Mouse (Mus musculus) hindbrain, embryonic 16.5 days (tissue): ENCODE measurements around the gene Ncbp3. TPM values are rescaled to one million over a fixed set of nuclear protein-coding genes. Genes with fewer than 3 reads are reported as not detected.
"Not testable (repeated sequence)": the region's sequence is repeated elsewhere in the genome, so short reads cannot be mapped to it uniquely, and the experiment has no call there.

ENCODE experiments used
- ATAC-seq: fragments of 200-750 bp; cut with Nextera tagmentation; 2 replicates; pipeline ENCODE4 v1.8.0; 2017; ENCODE audit warnings: moderate TSS enrichment, moderate library complexity
- H3K27ac ChIP-seq: fragments of 300-500 bp; sonication (generic); 2 replicates; pipeline ENCODE4 v1.5.1; 2014; ENCODE audit warnings: low read depth, mild to moderate bottlenecking, control low read depth, low read length, moderate library complexity
- H3K27me3 ChIP-seq: fragments of 300-500 bp; sonication (generic); replicated peaks from 2 replicates; pipeline ENCODE4 v1.6.1; 2014; ENCODE audit warnings: low read length; ENCODE audit not compliant: control insufficient read depth, insufficient read depth
- H3K36me3 ChIP-seq: fragments of 300-500 bp; sonication (generic); 2 replicates; pipeline ENCODE4 v1.6.1; 2014; ENCODE audit warnings: mild to moderate bottlenecking, low read length, moderate library complexity, mixed read lengths; ENCODE audit not compliant: control insufficient read depth, insufficient read depth
- H3K4me1 ChIP-seq: fragments of 300-500 bp; sonication (generic); 2 replicates; pipeline ENCODE4 v1.6.1; 2014; ENCODE audit warnings: low read depth, low read length; ENCODE audit not compliant: control insufficient read depth, insufficient read depth
- H3K4me2 ChIP-seq: fragments of 300-500 bp; sonication (generic); 2 replicates; pipeline ENCODE4 v1.6.1; 2014; ENCODE audit warnings: mild to moderate bottlenecking, low read length, control low read depth, moderate library complexity
- H3K4me3 ChIP-seq: fragments of 300-500 bp; sonication (generic); 2 replicates; pipeline ENCODE4 v1.5.1; 2014; ENCODE audit warnings: mild to moderate bottlenecking, low read length, control low read depth, moderate library complexity
- H3K9ac ChIP-seq: fragments of 300-500 bp; sonication (generic); 2 replicates; pipeline ENCODE4 v1.6.1; 2014; ENCODE audit warnings: low read depth, mild to moderate bottlenecking, control low read depth, low read length, moderate library complexity
- H3K9me3 ChIP-seq: fragments of 300-500 bp; sonication (generic); 2 replicates; pipeline ENCODE4 v1.6.1; 2014; ENCODE audit warnings: mild to moderate bottlenecking, low read length, moderate library complexity; ENCODE audit not compliant: control insufficient read depth
- WGBS: fragments of 180-500 bp; shearing (Covaris S2); extraction: QIAGEN DNeasy Blood & Tissue Kit; methylation state at CpG from one replicate; pipeline ENCODE4 v1.1.7; 2014; 5-methylcytosine and 5-hydroxymethylcytosine counted together
- polyA plus RNA-seq: library from polyadenylated mRNA; unstranded; fragments of >200 nt; fragmentation: Nextera tagmentation; extraction: Ambion mirVana; gene quantifications from 2 replicates; pipeline ENCODE4 v1.2.1, GENCODE M21; 2015

Ncbp3 gene
- polyA plus RNA-seq, 1 experiment from 2014 or later: 8.3 TPM

- not testable (repeated sequence) for H3K9me3 ChIP-seq, H3K36me3 ChIP-seq, H3K27me3 ChIP-seq, H3K27ac ChIP-seq, H3K4me2 ChIP-seq, H3K4me3 ChIP-seq, H3K4me1 ChIP-seq, H3K9ac ChIP-seq, ATAC-seq
- WGBS: 55% methylated on average over 3 of the region's 3 CpGs
Measured at GRCm38 (mm10) chr11:73107358-73107757, 59.8 kb downstream of the Ncbp3 start.

- H3K36me3 ChIP-seq: no peaks in the 10 kb centered on the region
- ATAC-seq: no peak
- H3K27me3 ChIP-seq: no peaks in the 10 kb centered on the region
- 77% methylated on average over 5 of the region's 5 CpGs for WGBS
- no peaks in the 10 kb centered on the region for H3K9me3 ChIP-seq
- H3K9ac ChIP-seq: peak overlapping the region; percentile 5
- no peak overlapping the region for H3K4me2 ChIP-seq
- H3K4me3 ChIP-seq: no peak overlapping the region
- no peaks in the 10 kb centered on the region for H3K4me1 ChIP-seq
- no peak overlapping the region for H3K27ac ChIP-seq
Measured at GRCm38 (mm10) chr11:73108195-73108897, 60.8 kb downstream of the Ncbp3 start.

- no peak for ATAC-seq
- WGBS: 84% methylated on average over 14 of the region's 14 CpGs
- Histone ChIP-seq H3K36me3 (no peaks in the 10 kb centered on the region), H3K4me3 (no peak overlapping the region), H3K4me2 (no peak overlapping the region), H3K9ac (no peak overlapping the region), H3K4me1 (no peaks in the 10 kb centered on the region), H3K27ac (no peak overlapping the region), H3K27me3 (no peaks in the 10 kb centered on the region), H3K9me3 (no peaks in the 10 kb centered on the region)
Measured at GRCm38 (mm10) chr11:73108898-73109625, 61.5 kb downstream of the Ncbp3 start.

GRCm38 (mm10) chr11:73109941-73110340 is 62.4 kb downstream of the Ncbp3 start:
- Histone ChIP-seq H3K27me3 (no peaks in the 10 kb centered on the region), H3K9me3 (no peaks in the 10 kb centered on the region), H3K4me1 (no peaks in the 10 kb centered on the region), H3K27ac (no peak overlapping the region), H3K4me3 (no peak overlapping the region), H3K4me2 (no peak overlapping the region), H3K9ac (no peak overlapping the region), H3K36me3 (no peaks in the 10 kb centered on the region)
- no peak for ATAC-seq
- WGBS: 79% methylated on average over 3 of the region's 3 CpGs

- no peaks in the 10 kb centered on the region for H3K27me3 ChIP-seq
- H3K9ac ChIP-seq: no peak overlapping the region
- H3K4me2 ChIP-seq: no peak overlapping the region
- H3K9me3 ChIP-seq: no peaks in the 10 kb centered on the region
- WGBS: 65% methylated on average over 6 of the region's 6 CpGs
- no peak overlapping the region for H3K4me3 ChIP-seq
- no peaks in the 10 kb centered on the region for H3K36me3 ChIP-seq
- H3K4me1 ChIP-seq: no peaks in the 10 kb centered on the region
- H3K27ac ChIP-seq: no peak overlapping the region
- no peak for ATAC-seq
Measured at GRCm38 (mm10) chr11:73111414-73111813, 63.8 kb downstream of the Ncbp3 start.

- no peak for ATAC-seq
- H3K4me1 ChIP-seq: no peaks in the 10 kb centered on the region
- WGBS: 90% methylated on average over 6 of the region's 6 CpGs
- no peaks in the 10 kb centered on the region for H3K9me3 ChIP-seq
- H3K4me3 ChIP-seq: no peak overlapping the region
- no peak overlapping the region for H3K9ac ChIP-seq
- no peaks in the 10 kb centered on the region for H3K27me3 ChIP-seq
- H3K36me3 ChIP-seq: no peaks in the 10 kb centered on the region
- H3K27ac ChIP-seq: no peak overlapping the region
- no peak overlapping the region for H3K4me2 ChIP-seq
Measured at GRCm38 (mm10) chr11:73126495-73126894, 78.9 kb downstream of the Ncbp3 start.

- no peak overlapping the region for H3K4me3 ChIP-seq
- WGBS: 81% methylated on average over 7 of the region's 7 CpGs
- H3K27me3 ChIP-seq: no peaks in the 10 kb centered on the region
- no peak overlapping the region for H3K4me2 ChIP-seq
- H3K36me3 ChIP-seq: no peaks in the 10 kb centered on the region
- H3K27ac ChIP-seq: no peak overlapping the region
- no peaks in the 10 kb centered on the region for H3K4me1 ChIP-seq
- no peak for ATAC-seq
- H3K9ac ChIP-seq: no peak overlapping the region
- no peaks in the 10 kb centered on the region for H3K9me3 ChIP-seq
Measured at GRCm38 (mm10) chr11:73131020-73131419, 83.4 kb downstream of the Ncbp3 start.

- H3K36me3 ChIP-seq: no peaks in the 10 kb centered on the region
- WGBS: 98% methylated on average over 6 of the region's 6 CpGs
- H3K4me1 ChIP-seq: peaks cover 4% of the 10 kb centered on the region
- H3K27me3 ChIP-seq: no peaks in the 10 kb centered on the region
- no peak overlapping the region for H3K4me2 ChIP-seq
- no peak for ATAC-seq
- no peak overlapping the region for H3K4me3 ChIP-seq
- no peak overlapping the region for H3K27ac ChIP-seq
- H3K9ac ChIP-seq: no peak overlapping the region
- H3K9me3 ChIP-seq: no peaks in the 10 kb centered on the region
Measured at GRCm38 (mm10) chr11:73132999-73133398, 85.4 kb downstream of the Ncbp3 start.

- H3K27me3 ChIP-seq: no peaks in the 10 kb centered on the region
- no peak overlapping the region for H3K27ac ChIP-seq
- H3K9ac ChIP-seq: no peak overlapping the region
- H3K4me3 ChIP-seq: no peak overlapping the region
- WGBS: 95% methylated on average over 5 of the region's 5 CpGs
- no peak for ATAC-seq
- peaks cover 4% of the 10 kb centered on the region for H3K4me1 ChIP-seq
- H3K36me3 ChIP-seq: no peaks in the 10 kb centered on the region
- no peaks in the 10 kb centered on the region for H3K9me3 ChIP-seq
- no peak overlapping the region for H3K4me2 ChIP-seq
Measured at GRCm38 (mm10) chr11:73134222-73134621, 86.6 kb downstream of the Ncbp3 start.
